In genomic region chr15:25971596-25971995, GRCm38 (mm10) we compare ENCODE assay signal across 13 mouse cellular contexts.
"Had no signal": no experiment of that assay in that cellular context is flagged by ENCODE, and none has a peak within 500 bp of the region (broad histone marks: within the 10 kb centered on the region; RNA-seq: fewer than 3 reads in every experiment).

No protein-coding gene starts in this region.

- DNase-seq: liver, postnatal 0 days; lung, adult 2 months; lung, postnatal 14 days; lung, postnatal 36 days; right cerebral cortex, postnatal 25 days; right cerebral cortex, postnatal 4 days; spleen, adult 18-20 months; thymus, adult 18-20 months; thymus, postnatal 14 days; thymus, postnatal 36 days had no signal

- ATAC-seq: liver, postnatal 0 days; lung, postnatal 0 days; midbrain, embryonic 13.5 days; midbrain, embryonic 15.5 days had no signal
